Mouse (Mus musculus) bone marrow macrophage, adult 2 months (primary cell): Measurements from ENCODE around the gene Gtf2f2. TPM values are rescaled to one million over a fixed set of nuclear protein-coding genes. Genes with fewer than 3 reads are reported as not detected.
"Not testable (repeated sequence)": the region's sequence is repeated elsewhere in the genome, so short reads cannot be mapped to it uniquely, and the experiment has no call there.

Source experiments
- H3K27ac ChIP-seq: 2 replicates; pipeline ENCODE4 v1.5.1; 2012; ENCODE audit warnings: low read depth, low read length; ENCODE audit not compliant: insufficient read depth
- H3K4me1 ChIP-seq: 2 replicates; pipeline ENCODE4 v1.6.1; 2012; ENCODE audit warnings: low read length; ENCODE audit not compliant: control insufficient read depth, insufficient read depth
- H3K4me3 ChIP-seq: 2 replicates; pipeline ENCODE4 v1.5.1; 2012; ENCODE audit warnings: mild to moderate bottlenecking, low read length, moderate library complexity; ENCODE audit not compliant: insufficient read depth
- CTCF ChIP-seq: IDR thresholded peaks from 2 replicates; pipeline ENCODE4 v1.5.1; 2012; ENCODE audit warnings: low read depth, mild to moderate bottlenecking, low read length, moderate library complexity
- POLR2A ChIP-seq: IDR thresholded peaks from 2 replicates; pipeline ENCODE4 v1.6.1; 2012; ENCODE audit warnings: mild to moderate bottlenecking, low read depth, low read length, borderline replicate concordance
- polyA plus RNA-seq: library from polyadenylated mRNA; stranded (reverse); fragments of >200 nt; gene quantifications from 2 replicates; pipeline ENCODE4 v1.2.4, GENCODE M21; 2012; ENCODE audit not compliant: missing spikeins, insufficient read depth, insufficient read length

The Gtf2f2 gene
- polyA plus RNA-seq, 1 experiment, result 15.7 TPM

GRCm38 (mm10) chr14:75934359-75934758 is 76.3 kb downstream of the Gtf2f2 start:
- Histone ChIP-seq H3K4me3 (no peak overlapping the region), H3K4me1 (peaks cover 10% of the 10 kb centered on the region), H3K27ac (no peak overlapping the region)
- TF ChIP-seq POLR2A, result no peak
- TF ChIP-seq CTCF, result no peak

GRCm38 (mm10) chr14:75931266-75931665 is 79.4 kb downstream of the Gtf2f2 start:
- H3K4me1 ChIP-seq, result peaks cover 3% of the 10 kb centered on the region; the same call in 1 of the 2 replicates
- no peak overlapping the region for H3K4me3 ChIP-seq
- TF ChIP-seq CTCF (no peak), POLR2A (no peak)
- H3K27ac ChIP-seq, result no peak overlapping the region

GRCm38 (mm10) chr14:75929713-75930112 is 81.0 kb downstream of the Gtf2f2 start:
- H3K4me1 ChIP-seq, H3K4me3 ChIP-seq, H3K27ac ChIP-seq: not testable (repeated sequence)

- TF ChIP-seq POLR2A, result no peak
- TF ChIP-seq CTCF, result no peak
- Histone ChIP-seq H3K4me3 (no peak overlapping the region), H3K4me1 (peaks cover 11% of the 10 kb centered on the region; the same call in 1 of the 2 replicates), H3K27ac (no peak overlapping the region)
These were observed 87.2 kb downstream of the Gtf2f2 start for GRCm38 (mm10) chr14:75923314-75924052.

- no peak for TF ChIP-seq POLR2A
- no peak for TF ChIP-seq CTCF
- Histone ChIP-seq H3K4me1 (peaks cover 13% of the 10 kb centered on the region), H3K4me3 (no peak overlapping the region), H3K27ac (no peak overlapping the region)
These were observed 98.0 kb downstream of the Gtf2f2 start for GRCm38 (mm10) chr14:75912665-75913064.

- peaks cover 13% of the 10 kb centered on the region for H3K4me1 ChIP-seq
- H3K4me3 ChIP-seq, result no peak overlapping the region
- H3K27ac ChIP-seq, result no peak overlapping the region
- no peak for TF ChIP-seq CTCF
- TF ChIP-seq POLR2A, result no peak
These were observed 98.7 kb downstream of the Gtf2f2 start for GRCm38 (mm10) chr14:75911968-75912367.

- Histone ChIP-seq H3K4me3 (no peak overlapping the region), H3K27ac (no peak overlapping the region), H3K4me1 (peaks cover 1% of the 10 kb centered on the region)
- no peak for TF ChIP-seq CTCF
- no peak for TF ChIP-seq POLR2A
These were observed 103.7 kb downstream of the Gtf2f2 start for GRCm38 (mm10) chr14:75906931-75907330.

GRCm38 (mm10) chr14:75904972-75905371 is 105.7 kb downstream of the Gtf2f2 start:
- Histone ChIP-seq H3K4me3 (no peak overlapping the region), H3K4me1 (peaks cover 4% of the 10 kb centered on the region; the same call in 1 of the 2 replicates), H3K27ac (no peak overlapping the region)
- TF ChIP-seq CTCF, result no peak
- no peak for TF ChIP-seq POLR2A

GRCm38 (mm10) chr14:75903131-75903530 is 107.5 kb downstream of the Gtf2f2 start:
- Histone ChIP-seq H3K4me1 (peaks cover 4% of the 10 kb centered on the region; the same call in 1 of the 2 replicates), H3K27ac (no peak overlapping the region), H3K4me3 (no peak overlapping the region)
- TF ChIP-seq POLR2A (no peak), CTCF (no peak)

- H3K4me3 ChIP-seq, result no peak overlapping the region
- peaks cover 4% of the 10 kb centered on the region; the same call in 1 of the 2 replicates for H3K4me1 ChIP-seq
- no peak overlapping the region for H3K27ac ChIP-seq
- no peak for TF ChIP-seq POLR2A
- TF ChIP-seq CTCF, result no peak
These were observed 108.7 kb downstream of the Gtf2f2 start for GRCm38 (mm10) chr14:75902013-75902412.

- TF ChIP-seq POLR2A (no peak), CTCF (no peak)
- H3K4me3 ChIP-seq, result no peak overlapping the region
These were observed 109.7 kb downstream of the Gtf2f2 start for GRCm38 (mm10) chr14:75900793-75901499.

More at GRCm38 (mm10) chr14:75900793-75901499, 109.7 kb downstream of the Gtf2f2 start:
- no peak overlapping the region for H3K27ac ChIP-seq
- H3K4me1 ChIP-seq, result peaks cover 4% of the 10 kb centered on the region; the same call in 1 of the 2 replicates
